Mouse (Mus musculus): ENCODE measurements around the gene Rasal3. TPM values are rescaled to one million over a fixed set of nuclear protein-coding genes. Genes with fewer than 3 reads are reported as not detected.

Rasal3 gene
- polyA plus RNA-seq, 1 experiment from 2014 or later = 8.2 TPM

- Histone ChIP-seq H3K27ac (no peak overlapping the region), H3K36me3 (ENCODE audit: inconsistent target) (no peaks in the 10 kb centered on the region), H3K79me2 (ENCODE audit: inconsistent target) (no peaks in the 10 kb centered on the region), H3K4me3 (ENCODE audit: inconsistent target) (no peak overlapping the region)
- WGBS (ENCODE audit: missing documents) = 96% methylated on average over 14 of the region's 14 CpGs
Observed at GRCm38 (mm10) chr17:32416771-32417170, 13.4 kb upstream of the Rasal3 start.

GRCm38 (mm10) chr17:32415417-32416020 lies 12.1 kb upstream of the Rasal3 start:
- no peaks in the 10 kb centered on the region for H3K79me2 ChIP-seq (ENCODE audit: inconsistent target)
- no peak overlapping the region for H3K27ac ChIP-seq
- 95% methylated on average over 16 of the region's 24 CpGs for WGBS (ENCODE audit: missing documents)
- no peaks in the 10 kb centered on the region for H3K36me3 ChIP-seq (ENCODE audit: inconsistent target)
- no peak overlapping the region for H3K4me3 ChIP-seq (ENCODE audit: inconsistent target)

GRCm38 (mm10) chr17:32411898-32412297 lies 8.5 kb upstream of the Rasal3 start:
- WGBS (ENCODE audit: missing documents) = 63% methylated on average over 5 of the region's 6 CpGs
- no peaks in the 10 kb centered on the region for H3K36me3 ChIP-seq (ENCODE audit: inconsistent target)
- H3K27ac ChIP-seq = no peak overlapping the region; the same call in 1 of the 2 replicates
- no peaks in the 10 kb centered on the region for H3K79me2 ChIP-seq (ENCODE audit: inconsistent target)
- no peak overlapping the region for H3K4me3 ChIP-seq (ENCODE audit: inconsistent target)

GRCm38 (mm10) chr17:32402779-32403157 lies 615 bp downstream of the Rasal3 start:
- 2% methylated on average over 10 of the region's 11 CpGs for WGBS (ENCODE audit: missing documents)
- H3K4me3 ChIP-seq (ENCODE audit: inconsistent target) = peak overlapping the region; percentile 58
- H3K27ac ChIP-seq = peak overlapping the region; percentile 66
- peaks cover 6% of the 10 kb centered on the region; the same call in 1 of the 2 replicates for H3K79me2 ChIP-seq (ENCODE audit: inconsistent target)
- no peaks in the 10 kb centered on the region for H3K36me3 ChIP-seq (ENCODE audit: inconsistent target)

- Histone ChIP-seq H3K4me3 (ENCODE audit: inconsistent target) (peak overlapping the region; percentile 58), H3K36me3 (ENCODE audit: inconsistent target) (peaks cover 2% of the 10 kb centered on the region; the same call in 1 of the 2 replicates), H3K79me2 (ENCODE audit: inconsistent target) (peaks cover 6% of the 10 kb centered on the region; the same call in 1 of the 2 replicates), H3K27ac (peak overlapping the region; percentile 66)
- 26% methylated on average over 9 of the region's 9 CpGs for WGBS (ENCODE audit: missing documents)
Observed at GRCm38 (mm10) chr17:32402011-32402778, 1.2 kb downstream of the Rasal3 start.

- Histone ChIP-seq H3K27ac (no peak overlapping the region), H3K79me2 (ENCODE audit: inconsistent target) (no peaks in the 10 kb centered on the region), H3K36me3 (ENCODE audit: inconsistent target) (peaks cover 32% of the 10 kb centered on the region; the same call in 1 of the 2 replicates), H3K4me3 (ENCODE audit: inconsistent target) (no peak overlapping the region)
- 94% methylated on average over 27 of the region's 37 CpGs for WGBS (ENCODE audit: missing documents)
Observed at GRCm38 (mm10) chr17:32396266-32396665, 7.1 kb downstream of the Rasal3 start.

- Histone ChIP-seq H3K79me2 (ENCODE audit: inconsistent target) (no peaks in the 10 kb centered on the region), H3K4me3 (ENCODE audit: inconsistent target) (no peak overlapping the region), H3K27ac (no peak overlapping the region), H3K36me3 (ENCODE audit: inconsistent target) (peaks cover 32% of the 10 kb centered on the region; the same call in 1 of the 2 replicates)
- WGBS (ENCODE audit: missing documents) = 97% methylated on average over 10 of the region's 10 CpGs
Observed at GRCm38 (mm10) chr17:32393944-32394343, 9.4 kb downstream of the Rasal3 start.

- under 1% methylated on average over 26 of the region's 44 CpGs for WGBS (ENCODE audit: missing documents)
- Histone ChIP-seq H3K79me2 (ENCODE audit: inconsistent target) (no peaks in the 10 kb centered on the region), H3K36me3 (ENCODE audit: inconsistent target) (peaks cover 14% of the 10 kb centered on the region; the same call in 1 of the 2 replicates), H3K4me3 (ENCODE audit: inconsistent target) (peak within 1 kb of the TSS; percentile 20; the same call in 1 of the 2 replicates), H3K27ac (no peak within 1 kb of the TSS)
Observed at GRCm38 (mm10) chr17:32389101-32389659, 14.2 kb downstream of the Rasal3 start, which contains the start of gene Wiz. Gene Wiz (minus strand): TSS chr17:32389439.

- H3K79me2 ChIP-seq (ENCODE audit: inconsistent target) = no peaks in the 10 kb centered on the region
- no peak overlapping the region for H3K27ac ChIP-seq
- H3K4me3 ChIP-seq (ENCODE audit: inconsistent target) = peak overlapping the region; percentile 20; the same call in 1 of the 2 replicates
- H3K36me3 ChIP-seq (ENCODE audit: inconsistent target) = peaks cover 14% of the 10 kb centered on the region; the same call in 1 of the 2 replicates
- 5% methylated on average over 32 of the region's 39 CpGs for WGBS (ENCODE audit: missing documents)
Observed at GRCm38 (mm10) chr17:32388370-32389100, 14.8 kb downstream of the Rasal3 start.

GRCm38 (mm10) chr17:32387986-32388369 lies 15.4 kb downstream of the Rasal3 start:
- H3K4me3 ChIP-seq (ENCODE audit: inconsistent target) = peak overlapping the region; percentile 20; the same call in 1 of the 2 replicates
- WGBS (ENCODE audit: missing documents) = 84% methylated on average over 7 of the region's 7 CpGs
- no peaks in the 10 kb centered on the region for H3K79me2 ChIP-seq (ENCODE audit: inconsistent target)
- no peak overlapping the region for H3K27ac ChIP-seq
- peaks cover 12% of the 10 kb centered on the region; the same call in 1 of the 2 replicates for H3K36me3 ChIP-seq (ENCODE audit: inconsistent target)

- Histone ChIP-seq H3K27ac (no peak overlapping the region), H3K36me3 (ENCODE audit: inconsistent target) (peaks cover 12% of the 10 kb centered on the region; the same call in 1 of the 2 replicates), H3K4me3 (ENCODE audit: inconsistent target) (no peak overlapping the region), H3K79me2 (ENCODE audit: inconsistent target) (no peaks in the 10 kb centered on the region)
- 68% methylated on average over 7 of the region's 9 CpGs for WGBS (ENCODE audit: missing documents)
Observed at GRCm38 (mm10) chr17:32386659-32387432, 16.5 kb downstream of the Rasal3 start.

- peaks cover 12% of the 10 kb centered on the region; the same call in 1 of the 2 replicates for H3K36me3 ChIP-seq (ENCODE audit: inconsistent target)
- no peaks in the 10 kb centered on the region for H3K79me2 ChIP-seq (ENCODE audit: inconsistent target)
- 94% methylated on average over 5 of the region's 5 CpGs for WGBS (ENCODE audit: missing documents)
- H3K4me3 ChIP-seq (ENCODE audit: inconsistent target) = no peak overlapping the region
- no peak overlapping the region for H3K27ac ChIP-seq
Observed at GRCm38 (mm10) chr17:32383661-32384060, 19.7 kb downstream of the Rasal3 start.

GRCm38 (mm10) chr17:32382576-32382975 lies 20.8 kb downstream of the Rasal3 start:
- no peak overlapping the region for H3K4me3 ChIP-seq (ENCODE audit: inconsistent target)
- no peaks in the 10 kb centered on the region for H3K79me2 ChIP-seq (ENCODE audit: inconsistent target)
- peaks cover 12% of the 10 kb centered on the region; the same call in 1 of the 2 replicates for H3K36me3 ChIP-seq (ENCODE audit: inconsistent target)
- H3K27ac ChIP-seq = no peak overlapping the region
- 92% methylated on average over 6 of the region's 7 CpGs for WGBS (ENCODE audit: missing documents)
